Mouse (Mus musculus) intestine, postnatal 0 days (tissue): ENCODE measurements around the gene Nbas. TPM values are rescaled to one million over a fixed set of nuclear protein-coding genes. Genes with fewer than 3 reads are reported as not detected.
A peak's percentile ranks its signal among the peaks of the same experiment; 100 is the strongest.

ENCODE experiments used
- ATAC-seq: fragments of 200-750 bp; cut with Nextera tagmentation; 2 replicates; pipeline ENCODE4 v1.8.0; 2017; ENCODE audit warnings: mild to moderate bottlenecking, moderate TSS enrichment, moderate library complexity
- H3K27ac ChIP-seq: fragments of 300-500 bp; sonication (generic); 2 replicates; pipeline ENCODE4 v1.5.1; 2014; ENCODE audit warnings: mild to moderate bottlenecking, low read depth, low read length, moderate library complexity
- H3K27me3 ChIP-seq: fragments of 300-500 bp; sonication (generic); replicated peaks from 2 replicates; pipeline ENCODE4 v1.6.1; 2014; ENCODE audit warnings: low read length, mixed read lengths; ENCODE audit not compliant: control insufficient read depth, insufficient read depth
- H3K36me3 ChIP-seq: fragments of 300-500 bp; sonication (generic); 2 replicates; pipeline ENCODE4 v1.6.1; 2014; ENCODE audit warnings: mild to moderate bottlenecking, moderate library complexity; ENCODE audit not compliant: control insufficient read depth, insufficient read depth
- H3K4me1 ChIP-seq: fragments of 300-500 bp; sonication (generic); replicated peaks from 2 replicates; pipeline ENCODE4 v1.6.1; 2014; ENCODE audit warnings: antibody characterized with exemption, low read length, mixed read lengths; ENCODE audit not compliant: control insufficient read depth, insufficient read depth
- H3K4me2 ChIP-seq: fragments of 300-500 bp; sonication (generic); replicated peaks from 2 replicates; pipeline ENCODE4 v1.6.1; 2014; ENCODE audit warnings: low read depth, mild to moderate bottlenecking, moderate library complexity
- H3K4me3 ChIP-seq: fragments of 300-500 bp; sonication (generic); 2 replicates; pipeline ENCODE4 v1.5.1; 2014; ENCODE audit warnings: low read depth, low read length
- H3K9ac ChIP-seq: fragments of 300-500 bp; sonication (generic); 2 replicates; pipeline ENCODE4 v1.6.1; 2014; ENCODE audit warnings: mild to moderate bottlenecking, low read depth, low read length
- H3K9me3 ChIP-seq: fragments of 300-500 bp; sonication (generic); 2 replicates; pipeline ENCODE4 v1.6.1; 2016; ENCODE audit warnings: mixed run types; ENCODE audit not compliant: control insufficient read depth
- CTCF ChIP-seq: sonication (generic); IDR thresholded peaks from 2 replicates; pipeline ENCODE4 v1.5.1; 2016; ENCODE audit warnings: low read depth, mild to moderate bottlenecking, control low read depth, antibody characterized with exemption, moderate library complexity
- WGBS: fragments of 180-500 bp; shearing (Covaris S2); extraction: QIAGEN DNeasy Blood & Tissue Kit; methylation state at CpG from one replicate; pipeline ENCODE4 v1.1.7; 2014; 5-methylcytosine and 5-hydroxymethylcytosine counted together
- polyA plus RNA-seq: library from polyadenylated mRNA; unstranded; fragments of >200 nt; fragmentation: Nextera tagmentation; extraction: Ambion mirVana; gene quantifications from 2 replicates; pipeline ENCODE4 v1.2.1, GENCODE M21; 2015

Nbas gene
- polyA plus RNA-seq, 1 experiment from 2014 or later, result 13.9 TPM

DNA sequence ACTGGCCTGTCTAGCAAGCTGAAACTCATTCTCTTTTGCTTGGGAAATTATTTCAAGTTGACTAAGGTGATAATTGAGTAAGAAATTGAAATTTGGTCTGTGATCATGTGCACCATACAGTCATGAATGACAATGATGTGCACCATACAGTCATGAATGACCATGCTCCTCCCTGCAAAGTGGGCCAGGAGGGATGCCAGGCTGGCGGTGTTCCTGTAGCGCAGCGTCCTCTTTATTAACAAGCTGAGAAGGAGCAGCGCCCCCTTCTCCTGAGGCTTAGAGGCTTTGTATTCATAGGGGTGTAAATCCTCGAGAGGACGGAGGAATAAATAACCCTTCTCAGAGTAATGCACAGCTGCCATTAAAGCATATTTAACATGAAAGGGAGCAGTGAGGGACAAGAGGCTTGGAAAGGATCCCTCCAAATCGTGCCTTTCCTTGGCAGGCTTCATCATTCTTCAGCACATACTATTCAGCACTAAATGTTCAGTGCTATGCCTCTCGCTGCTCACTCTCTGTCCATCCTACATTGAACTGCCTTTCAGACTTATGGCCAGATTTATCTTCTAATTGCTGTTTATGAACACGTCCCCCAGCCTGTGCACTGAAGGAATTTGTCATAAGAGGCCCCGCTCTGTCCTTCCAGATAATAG, 230.4 kb downstream of the Nbas start:
- 0 out of 2 replicates have a peak, but pooled peaks cover 7% of the 10 kb centered on the region for H3K36me3 ChIP-seq
- no peak for TF ChIP-seq CTCF
- no peak overlapping the region for H3K4me3 ChIP-seq
- H3K4me2 ChIP-seq, result no peak overlapping the region
- no peak overlapping the region for H3K27ac ChIP-seq
- H3K4me1 ChIP-seq, result no peaks in the 10 kb centered on the region
- no peak overlapping the region for H3K9ac ChIP-seq
- no peaks in the 10 kb centered on the region for H3K9me3 ChIP-seq
- no peak for ATAC-seq
- H3K27me3 ChIP-seq, result no peaks in the 10 kb centered on the region
- 77% methylated on average over 10 of the region's 10 CpGs for WGBS

DNA sequence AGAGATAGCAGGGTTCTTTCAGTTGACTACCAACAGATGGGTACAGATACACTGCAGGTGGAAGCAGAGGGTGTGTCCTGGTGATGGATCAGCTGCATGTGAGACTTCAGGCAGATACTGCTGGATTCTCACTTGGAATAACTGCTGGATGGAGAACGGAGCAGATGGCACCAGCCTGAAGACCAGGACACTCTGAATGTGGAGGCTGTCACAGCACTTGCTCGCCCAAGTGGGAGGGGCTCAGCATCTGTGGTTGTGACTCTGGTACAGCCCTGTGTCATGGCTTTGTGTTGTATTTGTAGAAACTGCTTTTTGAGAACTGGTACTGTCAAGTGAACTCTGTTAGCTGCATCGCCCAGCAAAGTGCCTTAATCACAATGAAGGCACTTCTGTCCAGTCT, 231.3 kb downstream of the Nbas start:
- H3K9ac ChIP-seq, result no peak overlapping the region
- ATAC-seq, result no peak
- 93% methylated on average over 3 of the region's 3 CpGs for WGBS

DNA sequence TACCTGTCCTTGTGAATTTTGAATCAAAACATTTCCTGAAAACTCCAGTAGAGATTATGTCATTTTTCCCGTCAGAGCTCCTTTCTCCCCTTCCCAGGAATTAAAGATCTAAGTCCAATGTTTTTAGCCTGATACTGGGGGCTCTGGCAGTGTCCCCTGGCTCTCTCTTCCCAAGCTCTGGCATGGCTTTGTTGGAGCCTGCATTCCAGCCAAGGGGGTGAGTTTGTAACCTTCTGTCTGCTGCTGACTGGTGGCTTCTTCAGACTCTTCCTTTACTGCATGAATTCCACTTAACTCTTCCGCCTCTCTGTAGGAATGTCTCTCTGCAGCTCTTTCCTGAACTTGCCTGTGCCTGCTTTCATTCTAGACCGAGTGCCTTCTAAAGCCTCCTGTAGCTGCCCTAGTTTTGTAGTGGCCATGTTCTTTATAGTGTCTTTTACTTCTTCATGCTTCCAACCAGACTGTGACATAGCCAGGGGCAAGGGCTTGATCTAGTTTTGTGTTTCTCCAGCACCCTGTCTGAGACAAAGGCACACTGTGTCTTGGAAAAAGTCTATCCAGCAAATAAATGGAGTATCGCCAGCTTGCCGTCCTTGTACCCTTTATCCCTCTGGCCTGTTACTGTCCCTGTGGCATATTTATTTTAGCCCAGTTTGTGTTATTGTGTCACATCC, 236.0 kb downstream of the Nbas start:
- Histone ChIP-seq H3K4me3 (no peak overlapping the region), H3K36me3 (0 out of 2 replicates have a peak, but pooled peaks cover 5% of the 10 kb centered on the region), H3K9ac (no peak overlapping the region), H3K27ac (no peak overlapping the region), H3K4me2 (no peak overlapping the region), H3K27me3 (no peaks in the 10 kb centered on the region), H3K4me1 (no peaks in the 10 kb centered on the region), H3K9me3 (no peaks in the 10 kb centered on the region)
- 79% methylated on average over 5 of the region's 5 CpGs for WGBS
- no peak for TF ChIP-seq CTCF
- no peak for ATAC-seq

More for the DNA sequence above, 231.3 kb downstream of the Nbas start:
- Histone ChIP-seq H3K9me3 (no peaks in the 10 kb centered on the region), H3K27ac (no peak overlapping the region), H3K4me1 (no peaks in the 10 kb centered on the region), H3K27me3 (no peaks in the 10 kb centered on the region), H3K4me2 (no peak overlapping the region), H3K4me3 (no peak overlapping the region), H3K36me3 (0 out of 2 replicates have a peak, but pooled peaks cover 7% of the 10 kb centered on the region)
- TF ChIP-seq CTCF, result no peak

DNA sequence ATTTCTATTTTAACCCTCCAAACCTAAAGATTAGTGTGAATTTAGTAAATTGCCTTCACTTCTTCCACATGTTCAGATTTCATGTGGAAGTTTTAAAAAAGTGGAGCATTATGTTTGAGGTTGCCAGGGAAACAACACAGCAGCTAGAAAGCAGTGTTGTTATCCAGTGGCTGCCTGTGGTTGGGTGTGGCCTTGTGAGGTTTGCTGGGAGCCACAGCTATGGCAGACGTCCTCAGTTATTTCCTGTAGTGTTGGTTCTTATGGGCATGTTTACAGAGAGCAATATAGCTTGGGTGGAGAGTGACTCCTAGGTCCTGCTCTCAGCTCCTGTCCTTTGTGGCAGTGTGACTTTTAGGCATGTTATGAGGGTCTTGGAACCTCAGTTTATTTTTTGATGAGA, 249.1 kb downstream of the Nbas start:
- no peaks in the 10 kb centered on the region for H3K4me1 ChIP-seq
- no peaks in the 10 kb centered on the region for H3K9me3 ChIP-seq
- no peak for TF ChIP-seq CTCF
- no peak overlapping the region for H3K4me2 ChIP-seq
- no peak for ATAC-seq
- H3K9ac ChIP-seq, result no peak overlapping the region
- H3K4me3 ChIP-seq, result no peak overlapping the region
- peaks cover 21% of the 10 kb centered on the region for H3K36me3 ChIP-seq
- no peaks in the 10 kb centered on the region for H3K27me3 ChIP-seq
- 15% methylated on average over 1 of the region's 1 CpGs for WGBS
- H3K27ac ChIP-seq, result no peak overlapping the region

DNA sequence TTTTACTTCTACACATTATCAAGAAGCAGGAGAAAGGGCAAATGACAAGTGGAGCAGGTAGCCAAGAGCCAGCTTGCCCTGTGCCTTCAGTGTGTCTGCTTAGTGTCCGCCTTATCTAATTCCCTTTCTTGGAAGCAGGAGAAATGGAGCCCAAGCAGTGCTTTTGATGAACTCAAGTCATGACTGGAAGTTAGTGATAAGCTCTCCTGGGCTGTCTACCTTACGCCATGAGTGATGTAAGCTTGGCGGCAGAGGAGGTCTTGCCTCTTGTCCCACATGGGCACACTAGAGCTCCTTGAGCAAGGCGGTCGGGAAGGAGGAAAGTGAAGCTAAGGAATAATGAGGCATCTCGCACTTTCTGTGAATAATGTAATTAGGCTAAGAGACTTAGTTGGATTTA, 250.5 kb downstream of the Nbas start:
- no peak for TF ChIP-seq CTCF
- Histone ChIP-seq H3K27ac (no peak overlapping the region), H3K4me1 (no peaks in the 10 kb centered on the region), H3K27me3 (no peaks in the 10 kb centered on the region), H3K9me3 (no peaks in the 10 kb centered on the region), H3K4me3 (no peak overlapping the region), H3K9ac (no peak overlapping the region), H3K4me2 (no peak overlapping the region), H3K36me3 (peaks cover 21% of the 10 kb centered on the region)
- 95% methylated on average over 6 of the region's 6 CpGs for WGBS
- ATAC-seq, result no peak

DNA sequence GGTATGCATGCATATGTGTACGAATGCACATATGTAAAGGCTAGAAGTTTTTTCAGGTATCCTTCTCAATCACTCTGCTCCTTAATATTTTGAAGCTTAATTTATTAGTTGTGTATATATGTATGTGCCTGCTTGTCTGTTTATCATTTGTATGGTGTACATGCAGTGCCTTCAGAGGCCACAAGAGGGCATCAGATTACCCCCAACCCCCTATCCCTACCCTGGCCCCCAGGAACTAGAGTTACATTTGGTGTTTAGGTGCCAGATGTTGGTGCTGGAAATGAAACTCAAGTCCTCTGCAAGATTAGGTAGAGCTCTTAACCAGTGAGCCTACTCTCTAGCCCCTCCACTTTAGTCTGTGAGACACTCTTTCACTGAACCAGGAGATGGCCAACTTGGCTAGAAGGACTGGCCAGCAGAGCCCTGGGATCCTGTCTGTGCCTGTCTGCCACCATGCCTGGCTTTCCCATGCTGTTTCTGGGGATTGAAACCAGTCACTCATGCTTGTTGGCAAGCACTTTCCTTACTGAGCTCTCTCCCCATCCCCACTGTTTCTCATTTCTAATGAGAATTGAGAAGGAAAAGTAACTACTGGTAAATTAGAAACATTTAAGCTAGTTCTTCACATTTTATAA, 263.9 kb downstream of the Nbas start:
- Histone ChIP-seq H3K27me3 (no peaks in the 10 kb centered on the region), H3K9ac (no peak overlapping the region), H3K36me3 (peaks cover 5% of the 10 kb centered on the region; the same call in 1 of the 2 replicates), H3K4me1 (no peaks in the 10 kb centered on the region), H3K9me3 (no peaks in the 10 kb centered on the region), H3K27ac (no peak overlapping the region), H3K4me3 (no peak overlapping the region), H3K4me2 (no peak overlapping the region)
- TF ChIP-seq CTCF, result peak; percentile 64
- whole genome bisulfite sequencing, result 79% methylated on average over 1 of the region's 1 CpGs
- no peak for ATAC-seq
